Mouse (Mus musculus): ENCODE data around the gene 5730596B20Rik. TPM values are rescaled to one million over a fixed set of nuclear protein-coding genes. Genes with fewer than 3 reads are reported as not detected.

5730596B20Rik gene
- polyA plus RNA-seq, 1 experiment from 2014 or later, result 2.6 TPM

DNA sequence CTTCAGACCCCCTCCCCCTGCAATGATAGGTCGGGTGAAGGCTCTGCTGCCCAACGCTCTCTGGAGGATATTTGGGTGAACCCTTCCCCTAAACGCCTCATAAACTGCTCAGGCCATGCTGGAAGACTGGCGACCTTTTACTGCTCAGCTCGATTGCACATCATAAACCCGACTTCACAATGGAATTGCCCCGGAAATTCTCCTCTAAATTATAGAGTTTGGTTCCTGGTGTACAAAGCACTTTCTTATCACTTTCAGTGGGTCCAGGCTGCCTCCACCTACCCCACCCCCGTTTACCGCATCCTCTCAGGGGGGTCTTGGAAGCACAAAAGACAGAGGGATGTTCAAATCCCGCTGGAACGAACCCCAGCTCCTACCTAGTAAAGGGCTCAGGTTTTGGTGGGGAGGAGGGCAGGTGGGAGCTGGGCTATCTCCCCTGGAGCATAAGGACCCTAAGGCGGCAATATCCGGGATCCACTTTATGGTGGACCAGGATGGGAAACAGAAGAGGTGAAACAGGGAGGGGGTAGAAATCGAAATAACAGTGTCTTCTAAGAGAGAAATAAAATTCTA lies 41.4 kb downstream of the 5730596B20Rik start:
- H3K4me1 ChIP-seq, result peaks cover 15% of the 10 kb centered on the region
- no peak overlapping the region for H3K9ac ChIP-seq
- 24% methylated on average over 14 of the region's 14 CpGs for WGBS
- no peak overlapping the region for H3K27ac ChIP-seq
- no peaks in the 10 kb centered on the region for H3K36me3 ChIP-seq
- no peak for ATAC-seq (ENCODE audit: insufficient read depth, low FRiP score, low read depth)
- peaks cover 92% of the 10 kb centered on the region for H3K27me3 ChIP-seq (replicated peaks)
- no peaks in the 10 kb centered on the region for H3K9me3 ChIP-seq
- no peak overlapping the region for H3K4me3 ChIP-seq (replicated peaks)
- H3K4me2 ChIP-seq, result 0 out of 2 replicates have a peak overlapping the region, but pooled peaks have one; percentile 55

DNA sequence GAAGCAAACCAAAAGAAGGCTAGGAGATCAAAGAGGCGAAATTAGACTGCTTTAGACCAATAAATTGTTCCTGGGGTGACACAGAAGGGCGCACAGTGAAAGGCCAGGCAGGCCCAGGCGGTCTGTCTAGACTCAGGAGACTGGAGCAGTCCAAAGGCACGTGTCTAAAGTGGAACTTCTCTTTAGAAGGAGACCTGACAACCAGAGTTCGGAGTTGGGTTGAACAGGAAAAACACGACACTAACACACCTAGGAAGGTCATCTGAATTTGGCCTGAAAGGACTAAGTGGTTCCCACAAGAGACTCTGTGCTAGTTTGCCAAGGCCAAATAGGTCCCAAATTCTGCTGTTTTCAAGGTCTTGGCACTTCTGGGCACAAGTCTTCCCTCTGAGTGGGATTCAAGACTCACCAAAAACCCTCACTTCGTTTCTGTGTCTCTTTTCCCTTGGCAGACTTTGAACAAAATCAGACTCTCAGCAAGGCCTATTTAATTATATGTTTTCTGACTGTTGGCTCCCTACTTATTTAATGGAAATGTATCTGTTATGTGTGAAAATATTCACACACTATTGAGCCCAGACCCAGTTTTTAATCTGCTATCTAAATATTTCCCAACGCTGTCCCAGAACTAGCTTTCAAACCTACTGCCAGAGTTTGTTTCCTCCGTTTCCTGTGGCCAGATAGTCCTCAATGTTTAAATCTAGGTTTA lies 42.1 kb downstream of the 5730596B20Rik start:
- 48% methylated on average over 9 of the region's 9 CpGs for WGBS
- Histone ChIP-seq H3K4me2 (no peak overlapping the region), H3K27me3 (replicated peaks) (peaks cover 92% of the 10 kb centered on the region), H3K9me3 (no peaks in the 10 kb centered on the region), H3K9ac (no peak overlapping the region), H3K36me3 (no peaks in the 10 kb centered on the region), H3K4me3 (replicated peaks) (no peak overlapping the region; the same call in 1 of the 2 replicates), H3K4me1 (peaks cover 15% of the 10 kb centered on the region), H3K27ac (no peak overlapping the region)
- no peak for ATAC-seq (ENCODE audit: insufficient read depth, low FRiP score, low read depth)

GRCm38 (mm10) chr6:52220003-52220864 lies 42.9 kb downstream of the 5730596B20Rik start:
- H3K27me3 ChIP-seq (replicated peaks), result peaks cover 92% of the 10 kb centered on the region
- no peak overlapping the region for H3K9ac ChIP-seq
- 33% methylated on average over 32 of the region's 32 CpGs for WGBS
- H3K36me3 ChIP-seq, result no peaks in the 10 kb centered on the region
- peak overlapping the region; percentile 4; the same call in 1 of the 2 replicates for H3K27ac ChIP-seq
- ATAC-seq (ENCODE audit: insufficient read depth, low FRiP score, low read depth), result no peak
- H3K4me3 ChIP-seq (replicated peaks), result peak overlapping the region; percentile 57; the same call in 1 of the 2 replicates
- no peaks in the 10 kb centered on the region for H3K9me3 ChIP-seq
- H3K4me1 ChIP-seq, result peaks cover 18% of the 10 kb centered on the region
- peak overlapping the region; percentile 19; the same call in 1 of the 2 replicates for H3K4me2 ChIP-seq

DNA sequence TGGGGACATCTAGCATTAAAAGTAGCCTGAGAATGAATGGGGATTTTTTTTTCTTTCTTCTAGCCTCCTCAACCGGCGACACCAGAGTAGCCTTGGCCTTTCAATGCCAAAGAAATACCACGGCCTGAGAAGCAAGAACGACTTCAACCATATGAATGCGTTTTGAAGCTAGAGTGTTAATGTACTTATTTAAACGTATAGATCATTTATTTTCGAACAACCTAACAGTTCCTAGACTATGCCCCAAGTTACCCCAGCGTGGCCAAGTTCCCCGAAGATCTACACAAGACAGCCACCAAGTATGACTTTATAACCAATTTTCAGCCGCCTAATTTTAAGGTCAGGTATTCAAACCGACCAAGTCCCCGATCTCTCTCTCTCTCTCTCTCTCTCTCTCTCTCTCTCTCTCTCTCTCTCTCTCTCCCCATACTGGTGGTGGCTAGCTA lies 43.6 kb downstream of the 5730596B20Rik start:
- H3K9me3 ChIP-seq, result no peaks in the 10 kb centered on the region
- H3K36me3 ChIP-seq, result no peaks in the 10 kb centered on the region
- peak overlapping the region; percentile 57 for H3K4me3 ChIP-seq (replicated peaks)
- H3K27ac ChIP-seq, result 0 out of 2 replicates have a peak overlapping the region, but pooled peaks have one; percentile 44
- H3K27me3 ChIP-seq (replicated peaks), result peaks cover 93% of the 10 kb centered on the region
- H3K9ac ChIP-seq, result no peak overlapping the region
- ATAC-seq (ENCODE audit: insufficient read depth, low FRiP score, low read depth), result no peak
- WGBS, result 23% methylated on average over 12 of the region's 12 CpGs
- peak overlapping the region; percentile 97 for H3K4me2 ChIP-seq
- peaks cover 24% of the 10 kb centered on the region for H3K4me1 ChIP-seq

GRCm38 (mm10) chr6:52221337-52221992 lies 44.2 kb downstream of the 5730596B20Rik start, which contains the start of gene Hoxa7:
Hoxa7 (minus strand) TSS chr6:52221854.
- Histone ChIP-seq H3K27me3 (replicated peaks) (peaks cover 93% of the 10 kb centered on the region), H3K9me3 (no peaks in the 10 kb centered on the region), H3K36me3 (no peaks in the 10 kb centered on the region), H3K4me1 (peaks cover 24% of the 10 kb centered on the region), H3K27ac (peak within 1 kb of the TSS; percentile 44; the same call in 1 of the 2 replicates), H3K4me3 (replicated peaks) (peak within 1 kb of the TSS; percentile 57), H3K4me2 (peak within 1 kb of the TSS; percentile 97), H3K9ac (peak within 1 kb of the TSS; percentile 19; the same call in 1 of the 2 replicates)
- ATAC-seq (ENCODE audit: insufficient read depth, low FRiP score, low read depth), result peak; percentile 68; the same call in 1 of the 2 replicates
- WGBS, result under 1% methylated on average over 46 of the region's 46 CpGs

- H3K36me3 ChIP-seq, result no peaks in the 10 kb centered on the region
- H3K4me3 ChIP-seq (replicated peaks), result peak overlapping the region; percentile 57
- no peak overlapping the region for H3K9ac ChIP-seq
- peak overlapping the region; percentile 97 for H3K4me2 ChIP-seq
- 17% methylated on average over 21 of the region's 21 CpGs for WGBS
- ATAC-seq (ENCODE audit: insufficient read depth, low FRiP score, low read depth), result no peak
- 0 out of 2 replicates have a peak overlapping the region, but pooled peaks have one; percentile 5 for H3K27ac ChIP-seq
- peaks cover 20% of the 10 kb centered on the region for H3K4me1 ChIP-seq
- H3K9me3 ChIP-seq, result no peaks in the 10 kb centered on the region
- peaks cover 94% of the 10 kb centered on the region for H3K27me3 ChIP-seq (replicated peaks)
These were observed 44.8 kb downstream of the 5730596B20Rik start for GRCm38 (mm10) chr6:52221993-52222685.

- 35% methylated on average over 13 of the region's 13 CpGs for WGBS
- no peak for ATAC-seq (ENCODE audit: insufficient read depth, low FRiP score, low read depth)
- Histone ChIP-seq H3K27me3 (replicated peaks) (peaks cover 95% of the 10 kb centered on the region), H3K9me3 (no peaks in the 10 kb centered on the region), H3K4me1 (peaks cover 16% of the 10 kb centered on the region), H3K4me2 (no peak overlapping the region), H3K4me3 (replicated peaks) (no peak overlapping the region), H3K9ac (no peak overlapping the region), H3K27ac (no peak overlapping the region), H3K36me3 (no peaks in the 10 kb centered on the region)
These were observed 45.4 kb downstream of the 5730596B20Rik start for GRCm38 (mm10) chr6:52222729-52223128.

DNA sequence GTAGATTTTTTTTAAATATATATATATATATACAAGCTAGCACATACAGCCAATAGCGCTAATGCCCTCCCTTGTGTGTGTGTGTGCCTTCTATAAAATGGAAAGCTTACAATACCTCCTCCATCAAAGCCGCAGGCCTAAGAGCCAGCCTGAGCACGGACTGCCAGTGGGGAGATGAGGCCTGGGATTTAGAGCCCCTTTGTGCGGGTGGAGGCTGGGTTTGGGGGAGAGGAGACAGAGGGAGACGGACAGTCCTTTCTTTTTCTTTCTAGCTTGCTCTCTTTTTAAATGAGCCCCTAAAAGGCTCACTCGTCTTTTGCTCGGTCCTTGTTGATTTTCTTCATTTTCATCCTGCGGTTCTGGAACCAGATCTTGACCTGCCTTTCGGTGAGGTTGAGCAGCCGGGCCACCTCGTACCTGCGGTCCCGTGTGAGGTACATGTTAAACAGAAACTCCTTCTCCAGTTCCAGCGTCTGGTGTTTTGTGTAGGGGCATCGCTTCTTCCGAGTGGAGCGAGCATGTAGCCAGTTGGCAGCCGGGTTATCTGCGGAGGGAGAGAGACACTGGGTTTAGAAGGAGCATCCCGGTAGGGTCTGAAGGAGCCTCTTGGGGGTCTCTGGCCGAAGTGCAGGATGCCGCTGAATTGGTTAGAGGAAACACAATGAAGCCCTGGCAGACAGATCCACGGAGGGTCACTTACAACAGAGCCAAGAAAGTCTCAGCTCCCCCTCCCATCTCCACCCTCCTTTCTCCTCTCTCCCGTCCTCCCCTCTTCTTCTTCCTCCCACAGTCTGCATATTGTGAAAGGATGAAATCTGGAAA lies 46.9 kb downstream of the 5730596B20Rik start:
- Histone ChIP-seq H3K9ac (no peak overlapping the region), H3K4me1 (peaks cover 18% of the 10 kb centered on the region), H3K27me3 (replicated peaks) (peaks cover 93% of the 10 kb centered on the region), H3K36me3 (no peaks in the 10 kb centered on the region), H3K27ac (no peak overlapping the region), H3K9me3 (no peaks in the 10 kb centered on the region), H3K4me2 (peak overlapping the region; percentile 10; the same call in 1 of the 2 replicates), H3K4me3 (replicated peaks) (peak overlapping the region; percentile 5; the same call in 1 of the 2 replicates)
- WGBS, result 15% methylated on average over 24 of the region's 24 CpGs
- ATAC-seq (ENCODE audit: insufficient read depth, low FRiP score, low read depth), result no peak

- H3K9me3 ChIP-seq, result no peaks in the 10 kb centered on the region
- H3K9ac ChIP-seq, result no peak overlapping the region
- H3K4me2 ChIP-seq, result peak overlapping the region; percentile 37
- peaks cover 93% of the 10 kb centered on the region for H3K27me3 ChIP-seq (replicated peaks)
- no peak overlapping the region for H3K27ac ChIP-seq
- H3K4me3 ChIP-seq (replicated peaks), result peak overlapping the region; percentile 5
- ATAC-seq (ENCODE audit: insufficient read depth, low FRiP score, low read depth), result no peak
- peaks cover 22% of the 10 kb centered on the region for H3K4me1 ChIP-seq
- H3K36me3 ChIP-seq, result no peaks in the 10 kb centered on the region
- WGBS, result 3% methylated on average over 36 of the region's 36 CpGs
These were observed 47.8 kb downstream of the 5730596B20Rik start for GRCm38 (mm10) chr6:52224895-52225611.
